Mouse (Mus musculus) intestine, embryonic 14.5 days (tissue): ENCODE results near the gene Mtnr1b. TPM values are rescaled to one million over a fixed set of nuclear protein-coding genes. Genes with fewer than 3 reads are reported as not detected.

Experiments
- ATAC-seq: fragments of 200-750 bp; cut with Nextera tagmentation; replicated peaks from 2 replicates; pipeline ENCODE4 v1.8.0; 2017; ENCODE audit warnings: low read depth, moderate number of reproducible peaks, moderate TSS enrichment, moderate library complexity; ENCODE audit not compliant: low FRiP score, low TSS enrichment
- DNase-seq: peaks from one replicate; pipeline ENCODE4 v3.0.0-alpha.2; 2018; ENCODE audit warnings: low spot score
- H3K27ac ChIP-seq: fragments of 300-500 bp; sonication (generic); 2 replicates; pipeline ENCODE4 v1.5.1; 2014; ENCODE audit warnings: low read depth, mild to moderate bottlenecking, control low read depth
- H3K27me3 ChIP-seq: fragments of 300-500 bp; sonication (generic); replicated peaks from 2 replicates; pipeline ENCODE4 v1.6.1; 2014; ENCODE audit warnings: low read length, control low read depth; ENCODE audit not compliant: control insufficient read depth, insufficient read depth
- H3K36me3 ChIP-seq: fragments of 300-500 bp; sonication (generic); 2 replicates; pipeline ENCODE4 v1.6.1; 2014; ENCODE audit warnings: low read length, control low read depth; ENCODE audit not compliant: control insufficient read depth, insufficient read depth
- H3K4me1 ChIP-seq: fragments of 300-500 bp; sonication (generic); replicated peaks from 2 replicates; pipeline ENCODE4 v1.6.1; 2014; ENCODE audit warnings: low read length, control low read depth, mixed read lengths; ENCODE audit not compliant: control insufficient read depth, insufficient read depth
- H3K4me2 ChIP-seq: fragments of 300-500 bp; sonication (generic); 2 replicates; pipeline ENCODE4 v1.6.1; 2014; ENCODE audit warnings: low read length
- H3K4me3 ChIP-seq: fragments of 300-500 bp; sonication (generic); 2 replicates; pipeline ENCODE4 v1.5.1; 2014; ENCODE audit warnings: low read depth, low read length, control low read depth, mixed read lengths
- H3K9ac ChIP-seq: fragments of 300-500 bp; sonication (generic); 2 replicates; pipeline ENCODE4 v1.6.1; 2014; ENCODE audit warnings: mild to moderate bottlenecking, low read length
- H3K9me3 ChIP-seq: fragments of 300-500 bp; sonication (generic); 2 replicates; pipeline ENCODE4 v1.6.1; 2016; ENCODE audit warnings: low read length, control low read depth; ENCODE audit not compliant: control insufficient read depth
- WGBS: fragments of 180-500 bp; shearing (Covaris S2); extraction: QIAGEN DNeasy Blood & Tissue Kit; methylation state at CpG from one replicate; pipeline ENCODE4 v1.1.7; 2014; 5-methylcytosine and 5-hydroxymethylcytosine counted together
- polyA plus RNA-seq: library from polyadenylated mRNA; unstranded; fragments of >200 nt; fragmentation: Nextera tagmentation; extraction: Ambion mirVana; gene quantifications from 2 replicates; pipeline ENCODE4 v1.2.1, GENCODE M21; 2014

Mtnr1b gene
- not detected in 2 replicates for polyA plus RNA-seq

GRCm38 (mm10) chr9:15874506-15875160 lies at the start of gene Mtnr1b:
Gene Mtnr1b, minus strand, starts transcription at chr9:15874556.
- no peak within 1 kb of the TSS for H3K4me2 ChIP-seq
- ATAC-seq (no peak), DNase-seq (no peak)
- WGBS, result 50% methylated on average over 19 of the region's 19 CpGs
- H3K9me3 ChIP-seq, result no peaks in the 10 kb centered on the region
- no peak within 1 kb of the TSS for H3K4me3 ChIP-seq
- no peaks in the 10 kb centered on the region for H3K4me1 ChIP-seq
- no peak within 1 kb of the TSS for H3K27ac ChIP-seq
- H3K36me3 ChIP-seq, result no peaks in the 10 kb centered on the region
- H3K27me3 ChIP-seq, result peaks cover 10% of the 10 kb centered on the region
- H3K9ac ChIP-seq, result no peak within 1 kb of the TSS

- Histone ChIP-seq H3K36me3 (no peaks in the 10 kb centered on the region), H3K9ac (no peak overlapping the region), H3K4me1 (no peaks in the 10 kb centered on the region), H3K27ac (no peak overlapping the region), H3K4me2 (no peak overlapping the region), H3K9me3 (no peaks in the 10 kb centered on the region), H3K27me3 (no peaks in the 10 kb centered on the region), H3K4me3 (no peak overlapping the region)
- ATAC-seq (no peak), DNase-seq (no peak)
- 85% methylated on average over 4 of the region's 4 CpGs for WGBS
Measured at GRCm38 (mm10) chr9:15920271-15920670, 45.9 kb upstream of the Mtnr1b start.

GRCm38 (mm10) chr9:15919373-15920005 lies 45.1 kb upstream of the Mtnr1b start:
- no peak overlapping the region for H3K27ac ChIP-seq
- ATAC-seq (no peak), DNase-seq (no peak)
- H3K4me2 ChIP-seq, result no peak overlapping the region
- no peak overlapping the region for H3K9ac ChIP-seq
- no peaks in the 10 kb centered on the region for H3K9me3 ChIP-seq
- H3K4me3 ChIP-seq, result no peak overlapping the region
- no peaks in the 10 kb centered on the region for H3K36me3 ChIP-seq
- H3K4me1 ChIP-seq, result no peaks in the 10 kb centered on the region
- 60% methylated on average over 5 of the region's 5 CpGs for WGBS
- H3K27me3 ChIP-seq, result no peaks in the 10 kb centered on the region

- DNase-seq, result no peak
- no peak for ATAC-seq
- H3K4me3 ChIP-seq, result no peak overlapping the region
- H3K27me3 ChIP-seq, result no peaks in the 10 kb centered on the region
- H3K9ac ChIP-seq, result no peak overlapping the region
- no peaks in the 10 kb centered on the region for H3K4me1 ChIP-seq
- H3K27ac ChIP-seq, result no peak overlapping the region
- H3K4me2 ChIP-seq, result no peak overlapping the region
- no peaks in the 10 kb centered on the region for H3K36me3 ChIP-seq
- no peaks in the 10 kb centered on the region for H3K9me3 ChIP-seq
Measured at GRCm38 (mm10) chr9:15916600-15916999, 42.2 kb upstream of the Mtnr1b start.

- no peaks in the 10 kb centered on the region for H3K36me3 ChIP-seq
- DNase-seq (no peak), ATAC-seq (no peak)
- no peak overlapping the region for H3K4me3 ChIP-seq
- no peaks in the 10 kb centered on the region for H3K27me3 ChIP-seq
- 53% methylated on average over 1 of the region's 1 CpGs for WGBS
- no peak overlapping the region for H3K27ac ChIP-seq
- no peak overlapping the region for H3K9ac ChIP-seq
- no peaks in the 10 kb centered on the region for H3K9me3 ChIP-seq
- H3K4me1 ChIP-seq, result no peaks in the 10 kb centered on the region
- H3K4me2 ChIP-seq, result no peak overlapping the region
Measured at GRCm38 (mm10) chr9:15912735-15913134, 38.4 kb upstream of the Mtnr1b start.

GRCm38 (mm10) chr9:15909397-15910113 lies 35.2 kb upstream of the Mtnr1b start:
- Histone ChIP-seq H3K9me3 (no peaks in the 10 kb centered on the region), H3K4me2 (no peak overlapping the region), H3K9ac (no peak overlapping the region), H3K36me3 (no peaks in the 10 kb centered on the region), H3K27ac (no peak overlapping the region), H3K4me3 (no peak overlapping the region), H3K4me1 (no peaks in the 10 kb centered on the region), H3K27me3 (no peaks in the 10 kb centered on the region)
- ATAC-seq (no peak), DNase-seq (no peak)
- WGBS, result 70% methylated on average over 2 of the region's 2 CpGs

- Histone ChIP-seq H3K9me3 (no peaks in the 10 kb centered on the region), H3K4me2 (no peak overlapping the region), H3K4me1 (no peaks in the 10 kb centered on the region), H3K4me3 (no peak overlapping the region), H3K9ac (no peak overlapping the region), H3K27me3 (no peaks in the 10 kb centered on the region), H3K36me3 (no peaks in the 10 kb centered on the region), H3K27ac (no peak overlapping the region)
- WGBS, result 69% methylated on average over 9 of the region's 9 CpGs
- no peak for DNase-seq
- ATAC-seq, result no peak
Measured at GRCm38 (mm10) chr9:15903948-15904750, 29.8 kb upstream of the Mtnr1b start.

GRCm38 (mm10) chr9:15898112-15898511 lies 23.8 kb upstream of the Mtnr1b start:
- Histone ChIP-seq H3K9me3 (no peaks in the 10 kb centered on the region), H3K36me3 (no peaks in the 10 kb centered on the region), H3K27me3 (no peaks in the 10 kb centered on the region), H3K9ac (no peak overlapping the region), H3K27ac (no peak overlapping the region), H3K4me2 (no peak overlapping the region), H3K4me3 (no peak overlapping the region), H3K4me1 (no peaks in the 10 kb centered on the region)
- DNase-seq (peak; percentile 20), ATAC-seq (no peak)
- WGBS, result 78% methylated on average over 2 of the region's 2 CpGs
